Mouse (Mus musculus) heart, adult 8-10 months (tissue): ENCODE results near the gene Kdm6a. TPM values are rescaled to one million over a fixed set of nuclear protein-coding genes. Genes with fewer than 3 reads are reported as not detected.

Experiments used
- total RNA-seq, 4 experiments: library from RNA; stranded (reverse); gene quantifications; 2 replicates each; pipeline ENCODE4 v1.2.4; 2022

Gene Kdm6a
- total RNA-seq, 4 experiments from 2014 or later, result 13.7 to 42.3 (median 27.4) TPM

Other genes starting within 250 kb of the Kdm6a start
- not detected for gene Dusp21, start 16.7 kb upstream of the Kdm6a start, total RNA-seq